Mouse (Mus musculus) limb, embryonic 11.5 days (tissue): ENCODE data around the gene Tia1. TPM values are rescaled to one million over a fixed set of nuclear protein-coding genes. Genes with fewer than 3 reads are reported as not detected.

Source experiments
- polyA plus RNA-seq: library from polyadenylated mRNA; unstranded; fragments of >200 nt; fragmentation: Nextera tagmentation; extraction: Ambion mirVana; gene quantifications from 2 replicates; pipeline ENCODE4 v1.2.1, GENCODE M21; 2014

Gene Tia1
- polyA plus RNA-seq, 1 experiment from 2014 or later: 246 TPM

Other genes with a start within 250 kb of the Tia1 start
- gene Tgfa, start 209.0 kb upstream of the Tia1 start, polyA plus RNA-seq: 1.7 and 2.6 TPM in 2 replicates
- gene Fam136a, start 38.6 kb upstream of the Tia1 start, polyA plus RNA-seq: 164 and 171 TPM in 2 replicates
- 903 and 919 TPM in 2 replicates for gene Snrpg, start 32.9 kb upstream of the Tia1 start, polyA plus RNA-seq
- gene Pcyox1, start 7.1 kb upstream of the Tia1 start, polyA plus RNA-seq: 61.0 and 61.1 TPM in 2 replicates
- 0.95 TPM in 1 of 2 replicates, not detected in the other for gene Gm44790, start 22.4 kb downstream of the Tia1 start, polyA plus RNA-seq
- 23.7 and 24.8 TPM in 2 replicates for gene C87436, start 34.2 kb downstream of the Tia1 start, polyA plus RNA-seq
- 499 and 548 TPM in 2 replicates for gene Pcbp1, start 122.1 kb downstream of the Tia1 start, polyA plus RNA-seq
- gene Asprv1, start 223.9 kb downstream of the Tia1 start, polyA plus RNA-seq: 0.99 and 1.3 TPM in 2 replicates